Mouse (Mus musculus): Measurements from ENCODE around the gene Opcml.

- TF ChIP-seq POLR2A (IDR thresholded peaks at IDR 0.05; ENCODE audit: insufficient read length, low read depth) (no peak), TCF12 (IDR thresholded peaks at IDR 0.05; ENCODE audit: insufficient read depth, poor library complexity, severe bottlenecking) (no peak), TCF3 (IDR thresholded peaks at IDR 0.05; ENCODE audit: insufficient read length, low read depth) (no peak), MYOD1 (IDR thresholded peaks at IDR 0.05; ENCODE audit: control insufficient read depth in 1 of 3, insufficient read length in 2 of 3, low read depth in 2 of 3) (no peak), USF1 (IDR thresholded peaks at IDR 0.05; ENCODE audit: low read depth) (no peak), POLR2AphosphoS2 (IDR thresholded peaks at IDR 0.05; ENCODE audit: insufficient read length, low read depth) (no peak), MYOG (IDR thresholded peaks at IDR 0.05; ENCODE audit: control insufficient read depth in 1 of 3, insufficient read depth in 1 of 3, insufficient read length in 2 of 3, low read depth in 2 of 3) (no peak), E2F4 (IDR thresholded peaks at IDR 0.05; ENCODE audit: insufficient read depth) (no peak), REST (IDR thresholded peaks at IDR 0.05; ENCODE audit: insufficient read depth, insufficient read length) (no peak)
Measured at GRCm38 (mm10) chr9:28319802-28320201, 529.2 kb downstream of the Opcml start.
